Mouse (Mus musculus) CD4-positive helper T cell, adult 2 months (primary cell): Measurements from ENCODE around the gene Cbx7.

Experiments used
- DNase-seq: peaks from one replicate; pipeline ENCODE4 v3.0.0-alpha.2; 2012; ENCODE audit warnings: low read depth, missing footprints, low spot score

Cbx7 gene

GRCm38 (mm10) chr15:79970940-79971339 is at the start of gene Cbx7:
Gene Cbx7 (minus strand): TSS chr15:79971119.
- no peak for DNase-seq

- DNase-seq = no peak
Observed at GRCm38 (mm10) chr15:80020516-80020915, 49.6 kb upstream of the Cbx7 start.

GRCm38 (mm10) chr15:80019625-80020024 is 48.7 kb upstream of the Cbx7 start:
- no peak for DNase-seq

GRCm38 (mm10) chr15:80019220-80019619 is 48.3 kb upstream of the Cbx7 start:
- DNase-seq = no peak

- no peak for DNase-seq
Observed at GRCm38 (mm10) chr15:80016563-80017301, 45.8 kb upstream of the Cbx7 start.

GRCm38 (mm10) chr15:80015211-80015952 is 44.5 kb upstream of the Cbx7 start:
- DNase-seq = no peak

GRCm38 (mm10) chr15:80014321-80015210 is 43.6 kb upstream of the Cbx7 start, which contains the start of gene Pdgfb:
Gene Pdgfb (minus strand): TSS chr15:80014977.
- no peak for DNase-seq

GRCm38 (mm10) chr15:80014031-80014320 is 43.1 kb upstream of the Cbx7 start:
- DNase-seq = no peak

- DNase-seq = no peak
Observed at GRCm38 (mm10) chr15:80013256-80014030, 42.5 kb upstream of the Cbx7 start.

- DNase-seq = peak; percentile 49
Observed at GRCm38 (mm10) chr15:80012527-80013201, 41.7 kb upstream of the Cbx7 start.

GRCm38 (mm10) chr15:80011778-80012526 is 41.0 kb upstream of the Cbx7 start:
- peak; percentile 72 for DNase-seq

GRCm38 (mm10) chr15:80011194-80011593 is 40.3 kb upstream of the Cbx7 start:
- no peak for DNase-seq

- DNase-seq = no peak
Observed at GRCm38 (mm10) chr15:80010182-80010558, 39.3 kb upstream of the Cbx7 start.

- DNase-seq = no peak
Observed at GRCm38 (mm10) chr15:80009421-80010181, 38.7 kb upstream of the Cbx7 start.

- no peak for DNase-seq
Observed at GRCm38 (mm10) chr15:80008461-80008860, 37.5 kb upstream of the Cbx7 start.

GRCm38 (mm10) chr15:80006156-80006555 is 35.2 kb upstream of the Cbx7 start:
- DNase-seq = no peak

- no peak for DNase-seq
Observed at GRCm38 (mm10) chr15:80005436-80005835, 34.5 kb upstream of the Cbx7 start.

- no peak for DNase-seq
Observed at GRCm38 (mm10) chr15:80004644-80005340, 33.9 kb upstream of the Cbx7 start.

GRCm38 (mm10) chr15:80003581-80003980 is 32.7 kb upstream of the Cbx7 start:
- no peak for DNase-seq
